Mouse (Mus musculus) layer of hippocampus, postnatal 10 days (tissue): ENCODE results near the gene Nrcam. TPM values are rescaled to one million over a fixed set of nuclear protein-coding genes. Genes with fewer than 3 reads are reported as not detected.
A peak's percentile ranks its signal among the peaks of the same experiment; 100 is the strongest.

Source experiments
- DNase-seq, 2 experiments: peaks; one replicate each; pipeline ENCODE4 v3.0.0; 2021; ENCODE audit warnings: low spot score in 2 of 2
- total RNA-seq, 2 experiments: library from RNA; stranded (reverse); gene quantifications; 2 replicates each; pipeline ENCODE4 v1.2.3; 2021

The Nrcam gene
- total RNA-seq, 2 experiments from 2014 or later: 447 to 457 TPM

DNA sequence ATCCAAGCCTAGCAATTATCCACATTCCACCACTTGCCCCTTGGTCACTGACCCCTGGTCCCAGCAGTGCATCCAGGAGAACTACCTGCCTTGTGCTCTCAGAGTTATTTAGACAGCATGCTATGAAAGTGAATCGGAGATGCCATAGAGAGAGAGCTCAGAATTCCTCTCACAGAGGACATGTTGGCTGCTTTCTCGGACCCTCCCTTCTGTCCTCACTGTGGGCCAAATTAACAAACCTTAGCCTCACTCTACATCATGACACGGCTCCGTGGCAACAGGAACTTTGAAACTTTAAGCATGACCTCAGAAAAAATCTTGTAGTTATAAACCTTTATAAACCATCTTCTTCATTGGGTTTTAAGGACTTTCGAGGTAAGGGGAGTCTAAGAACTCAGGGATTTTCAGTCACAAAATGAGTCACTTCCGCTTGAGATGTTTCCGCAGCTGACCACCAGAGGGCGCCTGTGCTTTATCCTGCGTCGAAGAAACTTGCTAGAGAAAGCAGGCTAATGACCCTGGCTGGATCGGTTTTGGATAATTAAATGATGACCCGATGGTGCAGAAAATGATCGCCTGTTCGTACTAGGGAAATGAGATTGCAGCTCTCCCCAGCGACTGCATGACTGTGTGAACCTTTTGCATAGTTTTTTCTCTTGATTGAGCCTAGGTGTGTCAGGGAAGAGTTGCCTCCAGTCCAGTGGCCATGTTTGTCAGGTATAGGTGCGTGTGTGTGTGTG, 272.9 kb downstream of the Nrcam start:
- DNase-seq: peak; percentile 78 to 80

DNA sequence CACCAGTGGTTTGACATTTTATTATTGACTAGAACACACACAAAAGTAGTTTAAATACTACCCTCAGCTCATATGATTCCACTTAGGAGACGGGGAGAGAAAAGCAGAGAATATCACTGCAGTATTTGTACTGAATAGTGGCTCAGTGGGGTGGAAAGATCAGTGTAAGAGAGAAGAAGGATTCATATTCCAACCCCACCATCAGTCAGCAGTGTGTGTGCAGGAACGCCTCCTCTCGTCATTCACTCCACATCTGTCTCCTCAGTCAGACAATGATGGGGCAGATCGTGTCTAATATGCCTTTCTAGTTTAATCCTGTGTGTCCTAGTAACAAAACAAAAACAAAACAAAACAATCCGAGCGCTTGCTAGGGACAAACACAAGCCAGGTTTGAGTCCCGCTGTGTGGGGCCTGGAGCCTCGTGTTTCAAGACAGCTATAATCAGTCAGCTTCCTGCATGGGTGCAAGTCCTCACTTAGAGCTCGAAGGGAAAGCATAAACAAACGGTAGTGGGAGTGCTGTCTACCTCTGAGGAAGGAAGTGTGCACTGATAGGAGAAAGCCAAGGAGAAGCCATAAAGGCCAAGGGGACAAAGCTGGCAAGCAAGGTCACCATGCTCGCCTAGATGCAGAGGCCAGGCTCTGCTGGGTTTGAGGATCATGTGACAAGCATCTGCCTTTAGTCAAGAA, 273.7 kb downstream of the Nrcam start:
- no peak for DNase-seq

DNA sequence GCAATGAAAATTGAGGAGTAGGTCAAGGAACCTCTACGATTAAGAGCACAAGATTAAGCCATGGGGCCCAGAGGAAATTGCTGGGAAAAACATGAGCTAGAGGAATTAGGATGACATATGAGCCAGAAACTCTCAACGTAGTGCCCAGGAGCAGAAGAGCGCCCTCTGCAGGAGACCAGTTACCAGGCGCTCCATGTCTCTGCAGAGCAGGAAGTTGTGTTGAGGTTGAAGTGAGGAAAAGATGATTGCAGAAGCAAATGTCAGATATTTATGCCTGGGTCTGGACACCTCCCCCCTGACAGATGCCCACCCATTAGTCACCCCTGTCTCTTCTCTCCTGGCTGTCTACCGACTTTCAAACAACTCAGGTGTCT, 274.3 kb downstream of the Nrcam start:
- no peak for DNase-seq

GRCm38 (mm10) chr12:44617001-44617421, 288.3 kb downstream of the Nrcam start:
- no peak for DNase-seq

GRCm38 (mm10) chr12:44617488-44617887, 288.8 kb downstream of the Nrcam start:
- DNase-seq: no peak

- no peak for DNase-seq
Measured at GRCm38 (mm10) chr12:44639341-44639921, 310.7 kb downstream of the Nrcam start.

GRCm38 (mm10) chr12:44640579-44640978, 311.9 kb downstream of the Nrcam start:
- no peak for DNase-seq

Other genes with a start within 250 kb of the Nrcam start
- gene Dnajb9, start 118.6 kb upstream of the Nrcam start, total RNA-seq: 10 to 100 TPM; 25.4 to 28.9 TPM
- 100 to 1,000 TPM; 104 to 106 TPM for gene Pnpla8, start 107.5 kb upstream of the Nrcam start, total RNA-seq